Mouse (Mus musculus) cortical plate, adult 2 months (tissue): ENCODE measurements at regions not wholly inside any gene's neighbourhood (a gene's known extent, or its start where the extent isn't known, plus 50 kb on each side); places are given as distances from the start of the nearest gene placed in this dataset.

Experiments used
- CTCF ChIP-seq: fragments of 200-500 bp; IDR thresholded peaks from 2 replicates; pipeline ENCODE4 v1.5.1; 2011; ENCODE audit warnings: mild to moderate bottlenecking, control low read depth, low read length; ENCODE audit not compliant: insufficient read depth; ENCODE audit errors: extremely low read depth
- POLR2A ChIP-seq: fragments of 200-500 bp; IDR thresholded peaks from 2 replicates; pipeline ENCODE4 v1.6.1; 2011; ENCODE audit warnings: mild to moderate bottlenecking, low read length, control low read depth; ENCODE audit not compliant: insufficient read depth; ENCODE audit errors: extremely low read depth

- TF ChIP-seq CTCF (no peak), POLR2A (no peak)
Measured at GRCm38 (mm10) chr17:88240476-88240875, 175.4 kb upstream of the Fbxo11 start.
